Mouse (Mus musculus): Measurements from ENCODE around the gene Clcnkb.

The Clcnkb gene

GRCm38 (mm10) chr4:141405314-141405622 lies 10.5 kb downstream of the Clcnkb start:
- no peak for ATAC-seq (ENCODE audit: low TSS enrichment)

GRCm38 (mm10) chr4:141404518-141405313 lies 11.1 kb downstream of the Clcnkb start:
- ATAC-seq (ENCODE audit: low TSS enrichment): peak; percentile 76

- ATAC-seq (ENCODE audit: low TSS enrichment): no peak
Observed at GRCm38 (mm10) chr4:141400171-141400570, 15.6 kb downstream of the Clcnkb start.

GRCm38 (mm10) chr4:141398545-141398944 lies 17.3 kb downstream of the Clcnkb start, which contains the start of gene Clcnka:
Gene Clcnka, minus strand, starts transcription at chr4:141398724.
- no peak for ATAC-seq (ENCODE audit: low TSS enrichment)

- peak; percentile 23; the same call in 1 of the 2 replicates for ATAC-seq (ENCODE audit: low TSS enrichment)
Observed at GRCm38 (mm10) chr4:141397861-141398260, 18.0 kb downstream of the Clcnkb start.

- ATAC-seq (ENCODE audit: low TSS enrichment): no peak
Observed at GRCm38 (mm10) chr4:141394751-141395150, 21.1 kb downstream of the Clcnkb start.

- no peak for ATAC-seq (ENCODE audit: low TSS enrichment)
Observed at GRCm38 (mm10) chr4:141391293-141391692, 24.5 kb downstream of the Clcnkb start.

GRCm38 (mm10) chr4:141389366-141390150 lies 26.3 kb downstream of the Clcnkb start:
- no peak for ATAC-seq (ENCODE audit: low TSS enrichment)

- ATAC-seq (ENCODE audit: low TSS enrichment): no peak
Observed at GRCm38 (mm10) chr4:141387933-141388332, 27.9 kb downstream of the Clcnkb start.

- ATAC-seq (ENCODE audit: low TSS enrichment): no peak; the same call in 1 of the 2 replicates
Observed at GRCm38 (mm10) chr4:141387093-141387784, 28.6 kb downstream of the Clcnkb start.

GRCm38 (mm10) chr4:141386150-141386549 lies 29.7 kb downstream of the Clcnkb start:
- ATAC-seq (ENCODE audit: low TSS enrichment): no peak

- ATAC-seq (ENCODE audit: low TSS enrichment): no peak; the same call in 1 of the 2 replicates
Observed at GRCm38 (mm10) chr4:141385275-141385674, 30.5 kb downstream of the Clcnkb start.

- no peak for ATAC-seq (ENCODE audit: low TSS enrichment)
Observed at GRCm38 (mm10) chr4:141382406-141382805, 33.4 kb downstream of the Clcnkb start.

- no peak for ATAC-seq (ENCODE audit: low TSS enrichment)
Observed at GRCm38 (mm10) chr4:141379674-141380073, 36.1 kb downstream of the Clcnkb start.

- no peak for ATAC-seq (ENCODE audit: low TSS enrichment)
Observed at GRCm38 (mm10) chr4:141372426-141372825, 43.4 kb downstream of the Clcnkb start.

GRCm38 (mm10) chr4:141367997-141368791 lies 47.6 kb downstream of the Clcnkb start, which contains the start of gene Fam131c:
Gene Fam131c, plus strand, starts transcription at chr4:141368220.
- ATAC-seq (ENCODE audit: low TSS enrichment): no peak

GRCm38 (mm10) chr4:141365876-141366275 lies 49.9 kb downstream of the Clcnkb start:
- no peak for ATAC-seq (ENCODE audit: low TSS enrichment)

- no peak for ATAC-seq (ENCODE audit: low TSS enrichment)
Observed at GRCm38 (mm10) chr4:141365126-141365525, 50.7 kb downstream of the Clcnkb start.

- ATAC-seq (ENCODE audit: low TSS enrichment): no peak
Observed at GRCm38 (mm10) chr4:141362937-141363548, 52.8 kb downstream of the Clcnkb start.

- no peak for ATAC-seq (ENCODE audit: low TSS enrichment)
Observed at GRCm38 (mm10) chr4:141360846-141361245, 55.0 kb downstream of the Clcnkb start.

GRCm38 (mm10) chr4:141359222-141359621 lies 56.6 kb downstream of the Clcnkb start:
- no peak for ATAC-seq (ENCODE audit: low TSS enrichment)
